Comparison of ENCODE assay signal across 12 mouse cellular contexts in the genomic region with DNA sequence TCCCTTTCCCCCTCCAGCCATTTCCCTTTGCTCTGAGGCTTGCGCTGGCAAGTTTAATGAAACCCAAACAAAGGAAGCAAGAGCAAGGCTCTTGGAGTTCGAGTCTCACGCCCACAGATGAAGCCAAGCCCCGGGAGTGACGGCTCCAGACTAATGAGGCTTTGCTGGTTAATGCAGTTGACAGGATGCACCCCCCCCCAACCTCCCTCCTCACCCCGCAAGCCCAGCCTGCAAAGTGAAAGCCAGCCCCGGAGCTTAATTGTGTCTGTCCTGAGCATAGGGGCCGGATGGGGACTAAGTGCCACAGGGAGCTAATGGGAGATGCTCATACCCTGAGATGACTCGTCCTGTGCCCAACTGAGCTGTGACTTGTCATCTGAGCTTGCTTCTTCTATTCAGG.
A peak's percentile ranks its signal among the peaks of the same experiment; 100 is the strongest.
DNase-seq lines count a peak whose midpoint lies in the region; ATAC-seq lines count a peak whose summit lies in the region.
"Had no signal": no experiment of that assay in that cellular context is flagged by ENCODE, and none has a peak within 500 bp of the region (broad histone marks: within the 10 kb centered on the region; RNA-seq: fewer than 3 reads in every experiment).

No protein-coding gene starts in this region.

- H3K4me1 ChIP-seq in hindbrain, embryonic 11.5 days (replicated peaks; ENCODE audit: control insufficient read depth, insufficient read depth, low read length), result no peaks in the 10 kb centered on the region
- H3K4me1 ChIP-seq in hindbrain, embryonic 12.5 days, result peaks cover 18% of the 10 kb centered on the region
- peaks cover 8% of the 10 kb centered on the region; the same call in 1 of the 2 replicates for H3K4me1 ChIP-seq in embryonic facial prominence, embryonic 15.5 days
- peaks cover 20% of the 10 kb centered on the region for H3K4me1 ChIP-seq in limb, embryonic 13.5 days
- H3K4me1 ChIP-seq: liver, embryonic 15.5 days had no signal

- no peak overlapping the region; the same call in 1 of the 2 replicates for H3K27ac ChIP-seq in hindbrain, embryonic 11.5 days (ENCODE audit: low read depth, low read length)
- H3K27ac ChIP-seq in hindbrain, embryonic 12.5 days, result no peak overlapping the region
- no peak overlapping the region for H3K27ac ChIP-seq in embryonic facial prominence, embryonic 15.5 days (replicated peaks)
- no peak overlapping the region for H3K27ac ChIP-seq in limb, embryonic 13.5 days
- H3K27ac ChIP-seq: liver, embryonic 15.5 days had no signal

- H3K9me3 ChIP-seq in hindbrain, embryonic 11.5 days (ENCODE audit: control insufficient read depth, low read length), result no peaks in the 10 kb centered on the region
- H3K9me3 ChIP-seq in hindbrain, embryonic 12.5 days (replicated peaks), result no peaks in the 10 kb centered on the region
- H3K9me3 ChIP-seq in embryonic facial prominence, embryonic 15.5 days (replicated peaks), result no peaks in the 10 kb centered on the region
- H3K9me3 ChIP-seq in limb, embryonic 13.5 days, result no peaks in the 10 kb centered on the region
- H3K9me3 ChIP-seq: liver, embryonic 15.5 days had no signal

- H3K4me2 ChIP-seq in hindbrain, embryonic 11.5 days (replicated peaks; ENCODE audit: low read depth, low read length), result no peak overlapping the region
- H3K4me2 ChIP-seq in hindbrain, embryonic 12.5 days (replicated peaks), result no peak overlapping the region
- peak overlapping the region; percentile 23 for H3K4me2 ChIP-seq in embryonic facial prominence, embryonic 15.5 days (replicated peaks)
- peak overlapping the region; percentile 14; the same call in 1 of the 2 replicates for H3K4me2 ChIP-seq in limb, embryonic 13.5 days (replicated peaks)
- H3K4me2 ChIP-seq: liver, embryonic 15.5 days had no signal

- intact Hi-C loops in left cerebral cortex, postnatal 4 days (cut with DNase I), result no loop called here

- no peaks in the 10 kb centered on the region for H3K36me3 ChIP-seq in hindbrain, embryonic 11.5 days (ENCODE audit: control insufficient read depth, insufficient read depth, low read length)
- no peaks in the 10 kb centered on the region for H3K36me3 ChIP-seq in hindbrain, embryonic 12.5 days
- H3K36me3 ChIP-seq in embryonic facial prominence, embryonic 15.5 days, result no peaks in the 10 kb centered on the region
- no peaks in the 10 kb centered on the region for H3K36me3 ChIP-seq in limb, embryonic 13.5 days
- H3K36me3 ChIP-seq: liver, embryonic 15.5 days had no signal

- DNase-seq in hindbrain, embryonic 11.5 days (ENCODE audit: low spot score), result peak; percentile 23
- DNase-seq in Muller cell, postnatal 12 days (ENCODE audit: inconsistent ontology term), result peak; percentile 75
- no peak for DNase-seq in left cerebral cortex, postnatal 4 days
- DNase-seq in cerebellum, postnatal 36 days, result no peak
- DNase-seq: cerebellum, adult 9-10 months; spleen, adult 18-20 months; thymus, postnatal 25 days had no signal

- no peak overlapping the region for H3K4me3 ChIP-seq in hindbrain, embryonic 11.5 days (ENCODE audit: low read depth, low read length)
- no peak overlapping the region for H3K4me3 ChIP-seq in hindbrain, embryonic 12.5 days
- H3K4me3 ChIP-seq in embryonic facial prominence, embryonic 15.5 days (replicated peaks), result no peak overlapping the region
- no peak overlapping the region for H3K4me3 ChIP-seq in limb, embryonic 13.5 days
- H3K4me3 ChIP-seq: liver, embryonic 15.5 days had no signal

- H3K27me3 ChIP-seq in hindbrain, embryonic 11.5 days (ENCODE audit: control insufficient read depth, insufficient read depth, low read length), result no peaks in the 10 kb centered on the region
- H3K27me3 ChIP-seq in hindbrain, embryonic 12.5 days, result no peaks in the 10 kb centered on the region
- H3K27me3 ChIP-seq in embryonic facial prominence, embryonic 15.5 days, result no peaks in the 10 kb centered on the region
- H3K27me3 ChIP-seq in limb, embryonic 13.5 days, result no peaks in the 10 kb centered on the region; the same call in 1 of the 2 replicates
- H3K27me3 ChIP-seq: liver, embryonic 15.5 days had no signal

- no peak for ATAC-seq in hindbrain, embryonic 11.5 days (ENCODE audit: low FRiP score)
- ATAC-seq in hindbrain, embryonic 12.5 days (ENCODE audit: low FRiP score), result no peak
- no peak for ATAC-seq in embryonic facial prominence, embryonic 15.5 days (ENCODE audit: insufficient number of reproducible peaks, low FRiP score, low TSS enrichment, low read depth)
- no peak for ATAC-seq in limb, embryonic 13.5 days (ENCODE audit: low FRiP score, low read depth)
- no peak for ATAC-seq in activated CD4-positive, CD25-positive, alpha-beta regulatory T cell, adult 4 months

- WGBS in hindbrain, embryonic 11.5 days, result 18% methylated on average over 9 of the region's 9 CpGs
- WGBS in hindbrain, embryonic 12.5 days, result 12% methylated on average over 9 of the region's 9 CpGs
- WGBS in embryonic facial prominence, embryonic 15.5 days, result 7% methylated on average over 9 of the region's 9 CpGs
- WGBS in limb, embryonic 13.5 days, result 7% methylated on average over 9 of the region's 9 CpGs

- no peak overlapping the region for H3K9ac ChIP-seq in hindbrain, embryonic 11.5 days (ENCODE audit: low read depth, low read length)
- no peak overlapping the region for H3K9ac ChIP-seq in hindbrain, embryonic 12.5 days
- no peak overlapping the region for H3K9ac ChIP-seq in embryonic facial prominence, embryonic 15.5 days
- H3K9ac ChIP-seq in limb, embryonic 13.5 days, result no peak overlapping the region
- H3K9ac ChIP-seq: liver, embryonic 15.5 days had no signal

Comparison
In these comparisons a context has a peak if more than half of its experiments do, and no peak if none do; other contexts are left out.
1. DNase-seq: peak in hindbrain, embryonic 11.5 days (single experiment) and Muller cell, postnatal 12 days (single experiment); none in left cerebral cortex, postnatal 4 days (single experiment) and cerebellum, postnatal 36 days (0 of 2).
2. H3K4me2 ChIP-seq: peak in embryonic facial prominence, embryonic 15.5 days (single experiment) and limb, embryonic 13.5 days (single experiment); none in hindbrain, embryonic 11.5 days (single experiment) and hindbrain, embryonic 12.5 days (single experiment).